Mouse (Mus musculus): Measurements from ENCODE around the gene Rap1gap2. TPM values are rescaled to one million over a fixed set of nuclear protein-coding genes. Genes with fewer than 3 reads are reported as not detected.

The Rap1gap2 gene
- total RNA-seq, 2 experiments from 2014 or later: 72.8 to 77.6 TPM

- intact Hi-C loops (cut with DNase I): no loop called here
- peak; percentile 44 to 71 for DNase-seq
Observed at GRCm38 (mm10) chr11:74438249-74438648, 172.5 kb downstream of the Rap1gap2 start.

DNA sequence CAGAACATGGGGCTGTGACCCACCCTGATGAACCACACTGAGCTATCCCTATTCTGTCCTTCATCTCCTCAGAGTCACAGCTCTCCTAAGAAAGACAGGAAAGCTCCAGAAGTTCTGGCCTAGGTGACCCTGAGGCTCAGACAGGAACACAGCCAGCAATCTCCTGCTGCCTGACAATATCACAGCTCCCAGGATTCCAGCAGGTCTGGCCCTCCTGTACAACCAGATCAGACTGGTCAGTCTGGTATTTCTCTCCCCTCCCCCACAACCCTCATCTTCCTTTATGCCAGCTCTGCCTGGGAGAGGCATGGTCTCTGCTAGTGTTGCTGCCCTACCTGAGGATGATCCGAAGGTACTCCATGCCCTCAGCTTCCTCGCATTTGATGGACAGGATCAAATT is 175.3 kb downstream of the Rap1gap2 start:
- DNase-seq: peak in 1 of 2 experiments; percentile 41
- intact Hi-C loops (cut with DNase I): no loop called here

DNA sequence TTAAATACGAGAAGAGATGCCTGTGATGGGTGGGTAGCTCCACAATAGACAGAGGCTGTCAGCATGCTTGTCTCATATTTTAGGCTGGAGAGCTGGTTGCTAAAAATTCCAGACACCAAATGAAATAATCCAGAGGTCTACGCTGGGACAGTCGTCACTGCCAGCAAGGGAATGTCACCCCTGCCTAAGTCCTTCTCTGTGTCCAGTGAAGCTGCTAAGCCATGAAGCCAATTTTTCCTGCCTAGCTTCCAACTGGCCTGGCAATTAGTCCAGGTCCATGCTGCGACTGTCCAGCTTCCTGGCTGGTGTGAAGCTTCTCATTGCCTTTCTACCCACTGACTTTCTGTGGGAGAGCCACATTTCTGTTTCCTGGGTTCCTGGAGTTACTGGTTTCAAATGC is 177.7 kb downstream of the Rap1gap2 start:
- peak in 1 of 2 experiments; percentile 49 for DNase-seq
- intact Hi-C loops (cut with DNase I): no loop called here

DNA sequence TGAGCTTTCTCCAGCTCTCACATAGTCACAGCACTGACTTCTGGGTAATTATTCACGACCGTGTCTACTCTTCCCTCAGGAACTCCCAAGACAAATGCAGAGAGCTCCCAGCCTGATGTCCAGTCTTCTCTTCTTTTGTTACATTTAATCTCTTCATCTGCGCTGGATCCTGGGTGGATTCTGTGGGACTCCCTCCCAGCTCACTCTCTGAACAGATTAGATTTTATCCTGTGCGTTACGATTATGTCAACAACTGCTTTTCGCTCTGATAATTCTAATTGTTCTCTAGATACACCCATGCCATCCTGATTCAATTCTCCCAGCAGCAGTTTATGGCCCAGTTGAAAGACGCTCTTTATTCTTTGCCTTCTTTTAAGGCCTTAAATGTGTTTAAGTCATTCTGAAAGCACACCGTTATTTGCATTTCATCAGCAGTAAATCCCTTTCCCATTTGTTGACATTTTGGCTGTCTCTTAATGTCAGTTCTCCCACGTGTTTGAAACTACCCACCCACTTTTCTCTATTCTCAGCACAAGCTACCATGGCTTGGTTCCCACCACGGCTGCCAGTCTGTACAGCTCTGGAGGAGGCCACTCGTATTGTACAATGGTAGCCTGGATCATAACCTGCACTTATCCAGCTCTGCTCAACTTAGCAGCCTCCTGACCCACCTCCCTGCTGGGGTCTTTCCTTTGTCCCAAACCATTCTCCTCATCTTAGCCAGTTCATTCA is 180.8 kb downstream of the Rap1gap2 start:
- intact Hi-C loops (cut with DNase I): no loop called here
- no peak for DNase-seq

GRCm38 (mm10) chr11:74426306-74426705 is 184.4 kb downstream of the Rap1gap2 start:
- DNase-seq: no peak
- intact Hi-C loops (cut with DNase I): no loop called here

- intact Hi-C loops (cut with DNase I): no loop called here
- DNase-seq: no peak
Observed at GRCm38 (mm10) chr11:74422019-74422418, 188.7 kb downstream of the Rap1gap2 start.

DNA sequence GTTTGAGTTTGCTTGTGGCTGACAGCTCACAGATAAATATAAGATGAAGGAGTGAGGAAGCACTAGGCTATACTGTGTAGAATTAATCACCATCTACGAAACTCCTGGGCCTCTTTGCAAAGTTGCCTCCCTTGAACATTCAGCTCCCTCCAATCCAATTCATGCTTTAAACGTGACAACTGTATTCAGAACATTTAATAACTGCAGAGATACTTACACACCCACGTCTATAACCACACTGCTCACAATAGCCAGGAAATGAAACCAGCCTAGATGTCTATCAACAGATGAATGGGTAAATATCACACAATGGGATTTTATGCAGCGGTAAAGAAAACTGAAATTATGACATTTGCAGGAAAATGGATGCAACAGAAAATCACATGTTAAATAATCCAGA is 189.6 kb downstream of the Rap1gap2 start:
- no peak for DNase-seq
- intact Hi-C loops (cut with DNase I): no loop called here

DNA sequence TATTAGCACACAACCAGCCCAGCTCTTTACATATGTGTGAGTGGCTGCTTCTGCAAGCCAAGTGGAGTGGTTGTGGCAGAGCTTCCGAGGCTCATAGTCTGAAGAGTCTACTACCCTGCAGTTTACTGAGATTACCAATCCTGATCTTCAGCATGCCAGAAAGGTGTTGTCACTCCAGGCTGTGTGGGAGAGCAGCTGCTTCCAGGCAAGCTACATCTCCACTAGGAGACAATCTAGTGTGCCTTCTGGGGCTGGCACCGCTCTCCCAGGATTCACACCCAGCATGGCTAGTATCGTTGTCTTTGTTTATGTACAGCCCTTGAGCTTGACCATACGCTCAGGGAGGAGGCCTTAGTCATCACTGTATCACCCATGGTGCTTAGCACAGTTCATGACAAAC is 191.1 kb downstream of the Rap1gap2 start:
- intact Hi-C loops (cut with DNase I): no loop called here
- no peak for DNase-seq

- intact Hi-C loops (cut with DNase I): no loop called here
- DNase-seq: no peak
Observed at GRCm38 (mm10) chr11:74415736-74416135, 195.0 kb downstream of the Rap1gap2 start.

GRCm38 (mm10) chr11:74414112-74414511 is 196.6 kb downstream of the Rap1gap2 start:
- intact Hi-C loops (cut with DNase I): no loop called here
- no peak for DNase-seq

DNA sequence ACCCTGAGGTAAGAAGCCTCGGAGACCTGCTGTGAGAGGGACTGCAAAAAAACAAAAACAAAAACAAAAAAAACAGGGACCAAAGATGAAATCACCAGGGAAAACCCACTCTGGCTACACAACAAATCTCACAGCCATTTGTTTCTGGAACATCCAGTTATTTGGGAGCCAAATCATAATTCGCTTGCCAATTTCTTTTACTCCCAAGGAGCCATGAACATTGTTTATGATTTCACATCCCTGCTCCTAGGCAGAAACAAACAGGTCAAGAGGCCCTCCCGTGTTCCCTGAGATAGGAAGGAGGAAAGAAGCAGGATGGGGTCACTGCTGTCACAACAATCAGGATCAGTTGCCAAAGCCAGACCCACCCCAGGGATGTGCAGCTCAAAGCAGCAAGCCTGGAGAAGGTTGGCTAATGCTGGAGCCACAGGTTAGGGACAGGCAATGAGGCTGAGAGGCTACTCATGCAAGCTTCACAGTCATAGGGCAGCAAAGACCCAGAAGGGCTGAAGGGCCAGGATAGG is 197.2 kb downstream of the Rap1gap2 start:
- intact Hi-C loops (cut with DNase I): no loop called here
- DNase-seq: no peak

DNA sequence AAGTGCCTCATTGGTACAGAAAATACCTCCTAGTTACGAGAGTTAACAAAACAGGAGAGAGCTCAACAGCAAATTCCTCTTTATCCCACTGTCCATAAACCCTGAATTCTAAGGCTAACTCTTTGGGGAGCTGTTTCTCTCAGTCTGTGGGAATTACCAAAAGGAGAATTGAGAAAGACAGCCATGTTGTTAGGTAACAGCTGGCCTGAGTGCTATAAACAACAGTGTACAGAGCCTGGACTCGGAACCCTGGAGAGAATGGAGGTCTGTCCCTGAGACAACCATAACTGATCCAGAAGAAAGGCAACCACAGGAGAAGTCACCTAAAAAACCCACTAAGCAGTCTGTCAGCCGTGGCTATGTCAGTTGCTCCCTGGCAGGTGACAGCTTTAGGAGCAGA is 198.3 kb downstream of the Rap1gap2 start:
- intact Hi-C loops (cut with DNase I): no loop called here
- no peak for DNase-seq

- intact Hi-C loops (cut with DNase I): no loop called here
- no peak for DNase-seq
Observed at GRCm38 (mm10) chr11:74411943-74412342, 198.8 kb downstream of the Rap1gap2 start.

GRCm38 (mm10) chr11:74409757-74410174 is 200.9 kb downstream of the Rap1gap2 start:
- DNase-seq: peak; percentile 60 to 74
- intact Hi-C loops (cut with DNase I): no loop called here

- intact Hi-C loops (cut with DNase I): no loop called here
- peak in 1 of 2 experiments; percentile 13 for DNase-seq
Observed at GRCm38 (mm10) chr11:74409447-74409754, 201.3 kb downstream of the Rap1gap2 start.

DNA sequence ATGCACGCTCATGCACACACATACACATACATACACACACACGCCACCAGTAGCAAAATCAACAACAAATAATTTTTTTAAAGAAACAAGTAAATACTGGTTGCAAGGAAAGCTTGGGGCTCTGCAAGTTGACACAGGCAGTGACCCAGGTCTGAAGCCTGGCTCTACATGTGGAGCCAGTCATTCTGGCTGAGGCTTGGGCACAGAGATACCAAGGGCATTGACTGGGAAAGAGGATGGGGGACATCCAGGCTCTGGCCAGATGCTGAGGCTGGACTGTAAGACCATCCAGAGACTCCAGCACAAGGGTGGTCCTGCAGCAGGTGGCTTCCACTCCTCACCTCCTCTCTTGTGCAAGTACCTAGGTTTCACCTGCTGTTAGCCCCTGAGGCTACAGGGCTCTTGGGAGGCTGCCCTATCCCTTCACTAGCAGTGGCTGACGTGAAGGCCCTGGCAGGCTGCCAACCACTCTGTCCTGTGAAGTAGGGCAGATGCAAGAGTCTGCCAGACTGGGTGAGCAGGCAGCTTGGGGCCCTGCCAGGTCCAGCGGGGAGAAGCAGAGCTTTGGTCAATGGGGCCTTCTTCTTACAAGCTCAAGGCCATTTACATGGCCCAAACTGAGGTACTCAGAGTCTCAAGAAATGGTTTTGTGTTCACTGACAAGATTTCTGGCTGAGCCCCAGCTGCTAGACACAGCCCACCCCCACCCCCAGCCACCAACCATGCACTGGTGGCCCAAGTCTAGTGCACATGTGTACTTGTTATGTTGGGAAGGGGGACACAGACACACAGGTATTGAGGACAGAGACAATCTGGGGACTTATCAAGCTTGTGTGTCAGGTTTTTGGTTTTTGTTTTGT is 201.9 kb downstream of the Rap1gap2 start:
- intact Hi-C loops (cut with DNase I): no loop called here
- peak; percentile 91 to 94 for DNase-seq

GRCm38 (mm10) chr11:74405201-74405600 is 205.5 kb downstream of the Rap1gap2 start:
- intact Hi-C loops (cut with DNase I): no loop called here
- no peak for DNase-seq

GRCm38 (mm10) chr11:74404216-74404615 is 206.5 kb downstream of the Rap1gap2 start:
- peak; percentile 33 to 34 for DNase-seq
- intact Hi-C loops (cut with DNase I): loop anchor here (5.0 kb wide), 2 partner anchors 78 to 123 kb away; no protein-coding TSS in a partner anchor

GRCm38 (mm10) chr11:74402126-74402525 is 208.6 kb downstream of the Rap1gap2 start:
- intact Hi-C loops (cut with DNase I): loop anchor here (2.0 to 5.0 kb wide), 3 partner anchors 80 to 145 kb away; no protein-coding TSS in a partner anchor
- peak in 1 of 2 experiments; percentile 21 for DNase-seq

GRCm38 (mm10) chr11:74395583-74395982 is 215.1 kb downstream of the Rap1gap2 start:
- DNase-seq: no peak
- intact Hi-C loops (cut with DNase I): no loop called here

DNA sequence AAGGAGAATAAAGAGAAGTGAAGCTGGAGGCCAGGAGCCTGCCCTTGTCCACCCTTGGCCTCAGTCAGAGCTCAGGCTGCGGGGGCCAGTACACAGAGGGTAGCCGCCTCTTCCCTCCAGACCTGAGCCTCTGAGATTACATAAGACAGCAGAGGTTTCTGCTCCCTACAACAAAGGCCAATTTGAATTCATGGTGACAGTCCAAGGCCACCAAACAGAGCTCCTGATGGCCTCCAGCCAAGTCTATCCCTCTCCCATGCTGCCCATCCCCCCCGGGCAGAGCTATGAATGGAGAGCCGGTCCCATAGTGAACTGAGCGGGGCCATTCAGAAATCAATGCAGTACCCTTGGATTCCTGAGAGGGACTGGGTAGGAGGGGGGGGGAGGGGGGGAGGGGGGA is 217.2 kb downstream of the Rap1gap2 start:
- intact Hi-C loops (cut with DNase I): no loop called here
- DNase-seq: peak; percentile 21 to 39
